ENCODE assay signal across 27 mouse cellular contexts in the genomic region with DNA sequence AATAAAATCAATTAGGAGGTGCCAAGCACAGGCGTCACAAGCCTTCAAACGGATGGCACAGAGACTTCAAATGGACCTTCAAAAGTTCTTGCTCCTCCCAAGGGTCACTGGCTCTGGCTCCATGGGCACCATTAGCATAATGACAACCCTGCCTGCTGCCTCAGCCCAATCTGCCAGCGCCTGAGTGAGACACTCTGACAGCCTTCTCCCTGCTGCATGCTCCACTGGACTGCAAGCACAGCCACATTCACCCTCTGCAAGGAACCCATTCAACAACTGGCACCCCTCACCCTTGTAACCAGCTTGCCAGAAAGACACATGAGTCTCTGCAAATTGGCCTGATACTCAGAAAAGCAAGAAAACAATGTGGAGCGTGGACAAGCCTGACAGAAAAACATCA.
DNase-seq lines count a peak whose midpoint lies in the region; ATAC-seq and TF ChIP-seq lines count a peak whose summit lies in the region.
"Had no signal": no experiment of that assay in that cellular context is flagged by ENCODE, and none has a peak within 500 bp of the region (broad histone marks: within the 10 kb centered on the region; RNA-seq: fewer than 3 reads in every experiment).

No protein-coding gene starts in this region.

- H3K36me3 ChIP-seq in hindbrain, embryonic 13.5 days, result no peaks in the 10 kb centered on the region
- no peaks in the 10 kb centered on the region for H3K36me3 ChIP-seq in hindbrain, embryonic 10.5 days
- no peaks in the 10 kb centered on the region for H3K36me3 ChIP-seq in midbrain, embryonic 14.5 days (ENCODE audit: control insufficient read depth, insufficient read depth, low read length)
- no peaks in the 10 kb centered on the region for H3K36me3 ChIP-seq in midbrain, embryonic 10.5 days
- H3K36me3 ChIP-seq in hindbrain, postnatal 0 days (ENCODE audit: insufficient read depth, low read length), result no peaks in the 10 kb centered on the region
- H3K36me3 ChIP-seq: embryonic facial prominence, embryonic 13.5 days; heart, embryonic 12.5 days; kidney, embryonic 15.5 days; limb, embryonic 12.5 days; liver, embryonic 15.5 days had no signal

- peak; percentile 25 to 46 for DNase-seq in cerebellum, postnatal 10 days
- DNase-seq in cerebellum, adult 11 months, result no peak
- no peak for DNase-seq in hindbrain, embryonic 10.5 days (ENCODE audit: low spot score)
- DNase-seq in midbrain, embryonic 14.5 days, result peak; percentile 11
- no peak for DNase-seq in midbrain, embryonic 10.5 days (ENCODE audit: low spot score)
- DNase-seq in hindbrain, postnatal 0 days (ENCODE audit: low spot score), result peak; percentile 21
- DNase-seq in adrenal gland, postnatal 36 days, result no peak
- DNase-seq: adrenal gland, adult 2 months; cerebellum, adult 11-12 months; cerebellum, adult 9-11 months; gastrocnemius, postnatal 36 days; heart, adult 18-20 months; heart, postnatal 4 days; kidney, adult 18-20 months; layer of hippocampus, adult 9-11 months; lung, embryonic 14.5 days; lung, postnatal 14 days; right cerebral cortex, adult 18-20 months; spleen, adult 18-20 months; thymus, postnatal 25 days had no signal

- no peak for TF ChIP-seq CTCF in hindbrain, postnatal 0 days (IDR thresholded peaks at IDR 0.05; ENCODE audit: low read depth)

- no peaks in the 10 kb centered on the region for H3K9me3 ChIP-seq in hindbrain, embryonic 13.5 days
- no peaks in the 10 kb centered on the region for H3K9me3 ChIP-seq in hindbrain, embryonic 10.5 days
- H3K9me3 ChIP-seq in midbrain, embryonic 14.5 days (ENCODE audit: control insufficient read depth, low read length), result no peaks in the 10 kb centered on the region
- no peaks in the 10 kb centered on the region for H3K9me3 ChIP-seq in midbrain, embryonic 10.5 days (replicated peaks)
- no peaks in the 10 kb centered on the region for H3K9me3 ChIP-seq in hindbrain, postnatal 0 days (ENCODE audit: low read length)
- H3K9me3 ChIP-seq: embryonic facial prominence, embryonic 13.5 days; heart, embryonic 12.5 days; kidney, embryonic 15.5 days; limb, embryonic 12.5 days; liver, embryonic 15.5 days had no signal

- H3K9ac ChIP-seq in hindbrain, embryonic 13.5 days, result no peak overlapping the region
- H3K9ac ChIP-seq in midbrain, embryonic 14.5 days (replicated peaks; ENCODE audit: low read length), result no peak overlapping the region
- H3K9ac ChIP-seq in hindbrain, postnatal 0 days (replicated peaks; ENCODE audit: low read length), result no peak overlapping the region
- H3K9ac ChIP-seq: embryonic facial prominence, embryonic 13.5 days; heart, embryonic 12.5 days; kidney, embryonic 15.5 days; limb, embryonic 12.5 days; liver, embryonic 15.5 days; lung, embryonic 14.5 days had no signal

- no peak overlapping the region for H3K27ac ChIP-seq in hindbrain, embryonic 13.5 days
- H3K27ac ChIP-seq in hindbrain, embryonic 10.5 days, result no peak overlapping the region
- no peak overlapping the region for H3K27ac ChIP-seq in midbrain, embryonic 14.5 days (replicated peaks; ENCODE audit: low read depth, low read length)
- no peak overlapping the region for H3K27ac ChIP-seq in midbrain, embryonic 10.5 days (replicated peaks)
- H3K27ac ChIP-seq in hindbrain, postnatal 0 days, result no peak overlapping the region
- H3K27ac ChIP-seq: embryonic facial prominence, embryonic 13.5 days; kidney, embryonic 15.5 days; limb, embryonic 12.5 days; liver, embryonic 15.5 days had no signal

- ATAC-seq in hindbrain, embryonic 13.5 days (ENCODE audit: low FRiP score), result peak; percentile 61; the same call in 1 of the 2 replicates
- ATAC-seq in midbrain, embryonic 14.5 days (ENCODE audit: low FRiP score, low TSS enrichment), result no peak
- peak; percentile 58; the same call in 1 of the 2 replicates for ATAC-seq in hindbrain, postnatal 0 days
- ATAC-seq: activated CD4-positive, CD25-positive, alpha-beta regulatory T cell, adult 4 months had no signal

- 52% methylated on average over 4 of the region's 4 CpGs for WGBS in hindbrain, embryonic 13.5 days
- 67% methylated on average over 4 of the region's 4 CpGs for WGBS in hindbrain, embryonic 10.5 days
- WGBS in midbrain, embryonic 14.5 days, result 50% methylated on average over 4 of the region's 4 CpGs
- WGBS in midbrain, embryonic 10.5 days, result 64% methylated on average over 4 of the region's 4 CpGs
- WGBS in hindbrain, postnatal 0 days, result 41% methylated on average over 4 of the region's 4 CpGs

- H3K4me3 ChIP-seq in hindbrain, embryonic 13.5 days, result no peak overlapping the region
- H3K4me3 ChIP-seq in hindbrain, embryonic 10.5 days, result no peak overlapping the region
- no peak overlapping the region for H3K4me3 ChIP-seq in midbrain, embryonic 14.5 days (replicated peaks; ENCODE audit: low read depth, low read length)
- no peak overlapping the region for H3K4me3 ChIP-seq in midbrain, embryonic 10.5 days
- no peak overlapping the region for H3K4me3 ChIP-seq in hindbrain, postnatal 0 days (ENCODE audit: low read length)
- H3K4me3 ChIP-seq: embryonic facial prominence, embryonic 13.5 days; heart, embryonic 12.5 days; kidney, embryonic 15.5 days; limb, embryonic 12.5 days; liver, embryonic 15.5 days had no signal

- no peak overlapping the region for H3K4me2 ChIP-seq in hindbrain, embryonic 13.5 days
- H3K4me2 ChIP-seq in midbrain, embryonic 14.5 days (ENCODE audit: low read length), result no peak overlapping the region
- no peak overlapping the region for H3K4me2 ChIP-seq in hindbrain, postnatal 0 days (ENCODE audit: low read depth, low read length)
- H3K4me2 ChIP-seq: embryonic facial prominence, embryonic 13.5 days; heart, embryonic 12.5 days; kidney, embryonic 15.5 days; limb, embryonic 12.5 days; liver, embryonic 15.5 days; lung, embryonic 14.5 days had no signal

- H3K4me1 ChIP-seq in hindbrain, embryonic 13.5 days (replicated peaks), result peaks cover 12% of the 10 kb centered on the region
- H3K4me1 ChIP-seq in hindbrain, embryonic 10.5 days (replicated peaks), result 0 out of 2 replicates have a peak, but pooled peaks cover 2% of the 10 kb centered on the region
- no peaks in the 10 kb centered on the region for H3K4me1 ChIP-seq in midbrain, embryonic 14.5 days (ENCODE audit: control insufficient read depth, insufficient read depth, low read length)
- no peaks in the 10 kb centered on the region for H3K4me1 ChIP-seq in midbrain, embryonic 10.5 days
- H3K4me1 ChIP-seq in hindbrain, postnatal 0 days (ENCODE audit: insufficient read depth, low read length), result no peaks in the 10 kb centered on the region
- H3K4me1 ChIP-seq: embryonic facial prominence, embryonic 13.5 days; heart, embryonic 12.5 days; limb, embryonic 12.5 days; liver, embryonic 15.5 days had no signal

- H3K27me3 ChIP-seq in hindbrain, embryonic 13.5 days, result no peaks in the 10 kb centered on the region
- H3K27me3 ChIP-seq in hindbrain, embryonic 10.5 days (ENCODE audit: insufficient read depth, poor library complexity, severe bottlenecking), result no peaks in the 10 kb centered on the region
- no peaks in the 10 kb centered on the region for H3K27me3 ChIP-seq in midbrain, embryonic 14.5 days (ENCODE audit: control insufficient read depth, insufficient read depth, low read length)
- H3K27me3 ChIP-seq in midbrain, embryonic 10.5 days (ENCODE audit: low read depth, poor library complexity, severe bottlenecking), result no peaks in the 10 kb centered on the region
- no peaks in the 10 kb centered on the region for H3K27me3 ChIP-seq in hindbrain, postnatal 0 days (ENCODE audit: insufficient read depth, low read length)
- H3K27me3 ChIP-seq: embryonic facial prominence, embryonic 13.5 days; heart, embryonic 12.5 days; limb, embryonic 12.5 days; liver, embryonic 15.5 days had no signal

Comparison
In these comparisons a context has a peak if more than half of its experiments do, and no peak if none do; other contexts are left out.
1. DNase-seq: peak in cerebellum, postnatal 10 days (2 of 2), midbrain, embryonic 14.5 days (single experiment) and hindbrain, postnatal 0 days (single experiment); none in cerebellum, adult 11 months (single experiment), hindbrain, embryonic 10.5 days (single experiment), midbrain, embryonic 10.5 days (single experiment) and adrenal gland, postnatal 36 days (0 of 2).